Mouse (Mus musculus) heart, embryonic 16.5 days (tissue): Measurements from ENCODE around the gene Cybc1. TPM values are rescaled to one million over a fixed set of nuclear protein-coding genes. Genes with fewer than 3 reads are reported as not detected.

Experiments
- ATAC-seq: fragments of 200-750 bp; cut with Nextera tagmentation; replicated peaks from 2 replicates; pipeline ENCODE4 v1.8.0; 2017; ENCODE audit warnings: moderate number of reproducible peaks; ENCODE audit not compliant: insufficient read depth, low FRiP score; ENCODE audit errors: extremely low read depth
- H3K27ac ChIP-seq: fragments of 300-500 bp; sonication (generic); 2 replicates; pipeline ENCODE4 v1.5.1; 2014; ENCODE audit warnings: mild to moderate bottlenecking, low read length, control low read depth, moderate library complexity
- H3K27me3 ChIP-seq: fragments of 300-500 bp; sonication (generic); 2 replicates; pipeline ENCODE4 v1.6.1; 2014; ENCODE audit warnings: low read length, mixed read lengths; ENCODE audit not compliant: control insufficient read depth, insufficient read depth
- H3K36me3 ChIP-seq: fragments of 300-500 bp; sonication (generic); 2 replicates; pipeline ENCODE4 v1.6.1; 2014; ENCODE audit not compliant: control insufficient read depth, insufficient read depth
- H3K4me1 ChIP-seq: fragments of 300-500 bp; sonication (generic); 2 replicates; pipeline ENCODE4 v1.6.1; 2014; ENCODE audit warnings: low read length, mixed read lengths; ENCODE audit not compliant: control insufficient read depth, insufficient read depth
- H3K4me2 ChIP-seq: fragments of 300-500 bp; sonication (generic); 2 replicates; pipeline ENCODE4 v1.6.1; 2014; ENCODE audit warnings: low read depth, mild to moderate bottlenecking, control low read depth, low read length
- H3K4me3 ChIP-seq: fragments of 300-500 bp; sonication (generic); 2 replicates; pipeline ENCODE4 v1.5.1; 2014; ENCODE audit warnings: mild to moderate bottlenecking, control low read depth, low read length
- H3K9ac ChIP-seq: fragments of 300-500 bp; sonication (generic); 2 replicates; pipeline ENCODE4 v1.6.1; 2014; ENCODE audit warnings: low read length, control low read depth
- H3K9me3 ChIP-seq: fragments of 300-500 bp; sonication (generic); replicated peaks from 2 replicates; pipeline ENCODE4 v1.6.1; 2016; ENCODE audit warnings: low read length; ENCODE audit not compliant: control insufficient read depth
- WGBS: fragments of 180-500 bp; shearing (Covaris S2); extraction: QIAGEN DNeasy Blood & Tissue Kit; methylation state at CpG from one replicate; pipeline ENCODE4 v1.1.7; 2014; 5-methylcytosine and 5-hydroxymethylcytosine counted together
- polyA plus RNA-seq: library from polyadenylated mRNA; unstranded; fragments of >200 nt; fragmentation: Nextera tagmentation; extraction: Ambion mirVana; gene quantifications from 2 replicates; pipeline ENCODE4 v1.2.1, GENCODE M21; 2015

Cybc1 gene
- polyA plus RNA-seq, 1 experiment from 2014 or later = 27.1 TPM

DNA sequence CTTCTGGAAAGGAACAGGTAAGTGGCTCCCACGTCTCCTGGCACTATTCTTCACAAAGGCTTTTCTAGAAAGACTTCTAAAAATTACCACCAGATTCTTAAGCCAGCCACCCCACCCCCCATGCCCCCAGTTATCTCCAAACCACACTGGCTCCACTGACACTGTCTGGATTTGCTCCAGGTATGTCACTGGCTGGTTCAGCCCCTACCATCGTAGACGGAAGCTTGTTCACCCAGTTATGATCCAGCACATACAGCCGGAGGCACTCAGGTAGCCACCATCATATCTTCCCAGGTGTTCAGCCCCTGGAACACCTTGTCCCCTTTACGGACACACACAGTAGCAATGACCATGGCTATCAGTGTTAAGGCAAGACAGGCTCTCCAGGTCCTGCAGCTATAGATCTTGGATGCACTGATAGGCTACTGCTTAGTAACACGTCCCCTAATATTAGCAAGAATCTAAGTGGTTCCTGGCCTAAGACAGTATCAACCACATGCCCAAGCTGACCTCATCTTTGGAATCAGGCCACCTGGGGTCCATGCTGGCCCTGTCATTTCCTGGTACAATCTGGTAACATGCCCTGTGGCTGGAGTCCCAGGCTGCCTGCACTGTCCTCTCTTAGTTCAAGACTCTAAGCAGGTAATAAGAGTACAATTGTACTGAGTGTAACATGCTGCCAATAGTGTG lies 7.7 kb downstream of the Cybc1 start:
- Histone ChIP-seq H3K4me3 (no peak overlapping the region), H3K4me1 (0 out of 2 replicates have a peak, but pooled peaks cover 4% of the 10 kb centered on the region), H3K36me3 (peaks cover 46% of the 10 kb centered on the region), H3K27ac (no peak overlapping the region), H3K9ac (no peak overlapping the region), H3K4me2 (no peak overlapping the region), H3K27me3 (no peaks in the 10 kb centered on the region), H3K9me3 (no peaks in the 10 kb centered on the region)
- WGBS = 53% methylated on average over 6 of the region's 6 CpGs
- peak; percentile 42; the same call in 1 of the 2 replicates for ATAC-seq

DNA sequence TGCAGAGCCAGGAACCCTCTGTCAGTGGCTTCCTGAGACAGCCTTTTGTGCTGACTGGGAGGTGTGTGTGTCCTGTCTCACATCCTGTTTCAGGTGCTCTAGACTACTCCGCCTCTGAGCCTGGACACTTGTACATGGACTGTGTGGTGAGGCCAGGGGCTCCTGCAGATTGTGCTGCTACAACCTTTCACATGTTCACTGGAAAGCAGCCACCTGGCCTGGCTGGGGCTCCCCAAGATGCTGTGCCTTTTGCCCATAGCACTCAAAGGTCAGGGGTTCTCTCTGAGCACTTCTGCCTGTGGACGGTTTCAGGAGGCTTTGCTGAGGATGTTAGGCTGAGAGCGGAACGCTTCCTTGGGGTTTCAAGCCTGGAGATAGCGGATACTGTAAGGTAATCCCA lies 8.4 kb downstream of the Cybc1 start:
- H3K4me2 ChIP-seq = no peak overlapping the region
- H3K9me3 ChIP-seq = no peaks in the 10 kb centered on the region
- 0 out of 2 replicates have a peak, but pooled peaks cover 4% of the 10 kb centered on the region for H3K4me1 ChIP-seq
- no peaks in the 10 kb centered on the region for H3K27me3 ChIP-seq
- H3K36me3 ChIP-seq = peaks cover 45% of the 10 kb centered on the region
- 82% methylated on average over 5 of the region's 5 CpGs for WGBS
- no peak overlapping the region for H3K27ac ChIP-seq
- H3K9ac ChIP-seq = no peak overlapping the region
- no peak for ATAC-seq
- H3K4me3 ChIP-seq = no peak overlapping the region

DNA sequence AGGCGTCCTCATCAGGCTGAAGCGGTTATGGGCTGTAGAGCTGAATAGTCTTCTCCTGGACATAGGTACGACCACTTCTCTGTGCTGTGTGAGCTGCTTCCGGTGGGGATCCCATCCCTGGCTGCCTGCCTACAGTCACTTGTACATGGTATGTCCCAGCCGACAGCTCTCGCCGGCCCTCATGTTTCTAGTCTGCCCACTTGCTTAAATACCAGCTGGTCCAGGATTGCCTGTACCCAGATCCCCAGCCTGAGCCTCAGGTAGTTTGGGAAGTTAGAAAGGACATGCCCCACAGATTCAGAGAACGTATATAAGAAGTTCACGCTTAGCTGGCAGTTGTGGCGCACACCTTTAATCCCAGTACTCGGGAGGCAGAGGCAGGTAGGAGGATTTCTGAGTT lies 9.3 kb downstream of the Cybc1 start:
- Histone ChIP-seq H3K4me3 (no peak overlapping the region), H3K36me3 (peaks cover 35% of the 10 kb centered on the region), H3K9me3 (no peaks in the 10 kb centered on the region), H3K27me3 (no peaks in the 10 kb centered on the region), H3K4me2 (no peak overlapping the region), H3K27ac (no peak overlapping the region), H3K4me1 (0 out of 2 replicates have a peak, but pooled peaks cover 4% of the 10 kb centered on the region), H3K9ac (no peak overlapping the region)
- 84% methylated on average over 11 of the region's 11 CpGs for WGBS
- ATAC-seq = no peak

DNA sequence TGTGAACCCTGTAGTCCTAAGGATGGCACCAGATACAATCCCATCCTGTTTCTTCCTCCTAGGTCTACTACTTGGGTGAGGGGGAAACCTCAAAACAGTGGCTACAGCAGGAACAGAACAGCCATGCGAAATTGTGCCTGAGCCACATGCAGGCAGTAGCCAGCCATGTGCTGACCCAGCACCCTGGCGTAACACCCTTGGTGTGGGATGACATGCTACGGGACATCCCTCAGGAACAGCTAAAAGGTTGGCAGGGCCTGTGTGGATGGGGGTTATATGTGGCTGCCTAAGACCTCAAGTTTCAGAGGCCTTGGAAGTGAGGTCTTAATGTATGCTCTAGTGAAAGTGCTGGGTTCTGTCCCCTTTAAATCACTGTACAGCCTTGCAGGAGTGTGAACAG lies 12.3 kb downstream of the Cybc1 start:
- 0 out of 2 replicates have a peak, but pooled peaks cover 4% of the 10 kb centered on the region for H3K4me1 ChIP-seq
- no peaks in the 10 kb centered on the region for H3K27me3 ChIP-seq
- H3K9me3 ChIP-seq = no peaks in the 10 kb centered on the region
- no peak overlapping the region for H3K27ac ChIP-seq
- no peak overlapping the region for H3K4me3 ChIP-seq
- H3K36me3 ChIP-seq = peaks cover 12% of the 10 kb centered on the region
- WGBS = 96% methylated on average over 3 of the region's 3 CpGs
- no peak overlapping the region for H3K9ac ChIP-seq
- H3K4me2 ChIP-seq = no peak overlapping the region
- no peak for ATAC-seq

DNA sequence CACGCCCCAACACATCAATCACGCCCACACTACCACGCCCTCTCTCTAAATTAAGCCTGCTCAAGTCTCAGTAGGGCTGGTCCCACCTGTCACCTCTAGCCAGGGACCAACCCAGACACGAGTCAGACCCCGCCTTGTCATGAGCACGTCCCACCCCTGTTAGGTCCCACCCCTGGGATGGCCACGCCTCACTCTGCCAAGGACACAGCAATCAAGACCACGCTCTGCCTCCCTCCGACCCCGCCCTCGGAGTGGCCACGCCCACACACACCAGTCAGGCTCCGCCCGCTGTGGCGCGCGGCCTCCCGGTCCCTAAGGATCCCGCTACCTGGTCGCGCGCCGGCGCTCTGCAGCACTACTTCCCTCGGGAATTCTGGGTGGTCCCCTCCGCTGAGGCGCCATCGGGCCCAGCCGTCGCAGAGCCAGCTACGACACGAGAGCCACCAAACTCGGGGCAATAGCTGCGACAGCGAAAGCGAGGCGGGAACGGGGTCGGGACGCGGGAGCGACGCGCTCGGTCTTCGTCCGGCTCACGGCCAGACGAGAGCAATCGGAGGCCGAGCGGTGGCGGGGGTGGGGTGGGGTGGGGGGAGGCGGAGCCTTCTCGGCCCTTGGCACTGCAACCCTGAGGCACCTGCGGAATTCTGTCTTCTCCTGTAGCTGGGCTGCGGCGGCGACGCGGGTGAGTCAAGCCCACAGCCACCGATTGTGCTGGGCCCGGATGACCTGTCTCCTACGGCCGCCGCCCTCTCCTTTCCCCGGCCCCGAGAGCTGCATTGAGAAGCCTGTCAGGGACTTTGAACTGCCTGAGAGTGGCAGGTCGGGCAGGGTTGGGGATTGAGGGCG lies 24.7 kb downstream of the Cybc1 start, which contains the start of the genes Hexdc and Ogfod3:
TSS of gene Hexdc (plus strand) at position 273 of the 846 bp plus-strand sequence.
TSS of gene Ogfod3 (minus strand) at position 551 of the 846 bp plus-strand sequence.
- H3K9ac ChIP-seq = peak within 1 kb of the TSS; percentile 91
- H3K27ac ChIP-seq = peak within 1 kb of the TSS; percentile 83
- peaks cover 6% of the 10 kb centered on the region; the same call in 1 of the 2 replicates for H3K36me3 ChIP-seq
- no peaks in the 10 kb centered on the region for H3K9me3 ChIP-seq
- under 1% methylated on average over 66 of the region's 70 CpGs for WGBS
- peak within 1 kb of the TSS; percentile 69 for H3K4me3 ChIP-seq
- H3K27me3 ChIP-seq = no peaks in the 10 kb centered on the region
- peak; percentile 98 for ATAC-seq
- H3K4me1 ChIP-seq = peaks cover 11% of the 10 kb centered on the region
- H3K4me2 ChIP-seq = peak within 1 kb of the TSS; percentile 90

DNA sequence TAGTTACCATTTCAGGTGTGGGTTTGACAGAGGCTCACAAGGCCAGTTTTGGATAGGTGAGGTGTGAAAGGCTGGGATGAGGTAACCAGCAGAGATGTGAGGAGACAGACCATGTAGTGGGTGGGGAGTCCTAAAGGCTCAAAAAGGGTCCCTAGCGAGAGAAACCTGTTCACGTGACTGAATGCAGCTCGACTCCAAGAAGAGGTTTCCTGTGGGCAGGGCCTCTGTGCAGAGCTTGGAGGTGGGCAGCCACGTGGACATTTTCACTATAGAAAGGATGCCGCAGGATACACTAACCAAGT lies 25.3 kb downstream of the Cybc1 start:
- ATAC-seq = no peak
- Histone ChIP-seq H3K9ac (no peak overlapping the region), H3K27me3 (no peaks in the 10 kb centered on the region), H3K4me1 (peaks cover 11% of the 10 kb centered on the region), H3K4me2 (peak overlapping the region; percentile 90), H3K36me3 (peaks cover 6% of the 10 kb centered on the region; the same call in 1 of the 2 replicates), H3K27ac (no peak overlapping the region), H3K4me3 (peak overlapping the region; percentile 69), H3K9me3 (no peaks in the 10 kb centered on the region)
- 0% methylated on average over 5 of the region's 5 CpGs for WGBS

DNA sequence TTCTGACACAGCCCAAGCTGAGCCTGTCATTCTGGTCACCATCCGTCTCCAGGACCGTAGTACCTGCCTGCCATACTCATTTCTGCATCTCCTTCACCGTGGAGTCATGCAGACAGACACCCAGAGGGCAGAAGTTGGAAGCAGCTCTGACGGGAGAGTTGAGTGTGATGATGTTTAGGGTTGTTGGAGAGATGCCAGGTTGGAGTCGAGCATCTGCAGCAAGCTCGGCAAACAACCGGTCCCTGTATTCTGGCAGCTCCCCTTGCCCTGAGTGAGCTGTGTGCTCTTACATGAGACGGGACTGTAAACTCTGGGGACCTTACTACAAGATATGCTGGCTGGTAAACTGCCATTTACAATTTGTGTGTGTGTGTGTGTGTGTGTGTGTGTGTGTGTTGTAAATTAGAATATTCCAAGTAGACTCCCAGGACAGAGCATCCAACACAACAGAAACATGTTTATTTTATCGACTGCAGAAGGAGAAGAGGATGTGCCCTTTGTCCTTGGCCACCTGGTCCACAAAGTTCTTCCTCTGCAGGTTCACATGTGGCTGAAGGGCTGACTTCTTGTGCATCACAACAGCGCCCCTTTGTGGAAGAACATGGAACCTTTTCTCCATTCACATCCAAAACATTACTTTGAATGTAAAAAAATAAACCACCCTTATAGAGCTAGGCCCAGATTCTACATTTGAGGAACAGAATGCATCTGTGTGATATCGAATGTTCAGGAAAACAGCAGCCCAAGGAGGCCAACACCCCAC lies 27.5 kb downstream of the Cybc1 start:
- H3K27me3 ChIP-seq = no peaks in the 10 kb centered on the region
- peaks cover 11% of the 10 kb centered on the region for H3K4me1 ChIP-seq
- H3K36me3 ChIP-seq = no peaks in the 10 kb centered on the region
- H3K4me2 ChIP-seq = no peak overlapping the region
- 38% methylated on average over 11 of the region's 11 CpGs for WGBS
- H3K9ac ChIP-seq = no peak overlapping the region
- no peak for ATAC-seq
- H3K4me3 ChIP-seq = no peak overlapping the region
- H3K9me3 ChIP-seq = no peaks in the 10 kb centered on the region
- no peak overlapping the region for H3K27ac ChIP-seq

DNA sequence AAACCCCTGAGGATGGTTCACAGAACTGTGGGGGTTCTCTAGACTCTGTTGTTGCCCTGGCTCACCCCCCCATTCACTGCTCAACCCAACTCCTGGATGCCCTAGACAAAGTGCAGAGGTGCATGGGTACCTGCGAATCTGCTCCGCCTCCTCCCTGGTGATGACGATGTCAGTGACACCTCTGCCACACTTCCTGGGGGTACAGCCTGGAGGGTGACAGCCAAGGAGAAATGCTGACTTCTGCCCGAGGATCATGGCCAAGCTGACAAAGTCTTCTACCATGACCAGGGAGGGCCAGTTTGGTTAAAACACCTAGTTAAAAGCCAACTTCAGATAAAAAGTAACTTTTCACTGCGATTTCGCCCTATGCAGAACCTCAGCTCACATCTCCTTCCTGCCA lies 28.3 kb downstream of the Cybc1 start:
- 89% methylated on average over 6 of the region's 6 CpGs for WGBS
- H3K27ac ChIP-seq = no peak overlapping the region

More for the DNA sequence above, 28.3 kb downstream of the Cybc1 start:
- Histone ChIP-seq H3K4me3 (no peak overlapping the region), H3K36me3 (no peaks in the 10 kb centered on the region), H3K9ac (no peak overlapping the region), H3K9me3 (no peaks in the 10 kb centered on the region), H3K4me1 (peaks cover 11% of the 10 kb centered on the region), H3K27me3 (no peaks in the 10 kb centered on the region), H3K4me2 (no peak overlapping the region)
- no peak for ATAC-seq
